Mouse (Mus musculus) G1E (cell line): ENCODE measurements at regions not wholly inside any gene's neighbourhood (a gene's known extent, or its start where the extent isn't known, plus 50 kb on each side); places are given as distances from the start of the nearest gene placed in this dataset.

Experiments
- CTCF ChIP-seq: IDR thresholded peaks from 2 replicates; pipeline ENCODE4 v1.5.1; 2012; ENCODE audit warnings: low read depth, low read length, inconsistent platforms, mixed read lengths
- GATA1 ChIP-seq: IDR thresholded peaks from 2 replicates; pipeline ENCODE4 v1.6.1; 2012; ENCODE audit warnings: borderline replicate concordance, low read length, inconsistent platforms, mixed read lengths

GRCm38 (mm10) chr11:48594429-48594828 is 205.7 kb upstream of the Rack1 start:
- TF ChIP-seq CTCF (no peak), GATA1 (no peak)
